Mouse (Mus musculus): ENCODE results near the gene Ttc23l. TPM values are rescaled to one million over a fixed set of nuclear protein-coding genes. Genes with fewer than 3 reads are reported as not detected.

Gene Ttc23l
- total RNA-seq, 1 experiment from 2014 or later = not detected

GRCm38 (mm10) chr15:10470151-10470831 lies 88.2 kb downstream of the Ttc23l start, which contains the start of gene Dnajc21:
Gene Dnajc21, minus strand, starts transcription at chr15:10470516.
- peak; percentile 94 for ATAC-seq (replicated peaks in 1 of 2; ENCODE audit: insufficient read depth in 1 of 2, low FRiP score in 2 of 2, low TSS enrichment in 1 of 2, low read depth in 1 of 2, poor library complexity in 2 of 2, severe bottlenecking in 2 of 2)

GRCm38 (mm10) chr15:10469641-10470150 lies 88.8 kb downstream of the Ttc23l start:
- ATAC-seq (replicated peaks in 1 of 2; ENCODE audit: insufficient read depth in 1 of 2, low FRiP score in 2 of 2, low TSS enrichment in 1 of 2, low read depth in 1 of 2, poor library complexity in 2 of 2, severe bottlenecking in 2 of 2) = no peak

GRCm38 (mm10) chr15:10468761-10469160 lies 89.7 kb downstream of the Ttc23l start:
- ATAC-seq (replicated peaks in 1 of 2; ENCODE audit: insufficient read depth in 1 of 2, low FRiP score in 2 of 2, low TSS enrichment in 1 of 2, low read depth in 1 of 2, poor library complexity in 2 of 2, severe bottlenecking in 2 of 2) = no peak

- ATAC-seq (replicated peaks in 1 of 2; ENCODE audit: insufficient read depth in 1 of 2, low FRiP score in 2 of 2, low TSS enrichment in 1 of 2, low read depth in 1 of 2, poor library complexity in 2 of 2, severe bottlenecking in 2 of 2) = no peak
Measured at GRCm38 (mm10) chr15:10464678-10465077, 93.8 kb downstream of the Ttc23l start.

- ATAC-seq (replicated peaks in 1 of 2; ENCODE audit: insufficient read depth in 1 of 2, low FRiP score in 2 of 2, low TSS enrichment in 1 of 2, low read depth in 1 of 2, poor library complexity in 2 of 2, severe bottlenecking in 2 of 2) = peak in 1 of 2 experiments; percentile 29; a peak in 1 of 4 replicates
Measured at GRCm38 (mm10) chr15:10463555-10463954, 94.9 kb downstream of the Ttc23l start.

GRCm38 (mm10) chr15:10460986-10461385 lies 97.5 kb downstream of the Ttc23l start:
- no peak for ATAC-seq (replicated peaks in 1 of 2; ENCODE audit: insufficient read depth in 1 of 2, low FRiP score in 2 of 2, low TSS enrichment in 1 of 2, low read depth in 1 of 2, poor library complexity in 2 of 2, severe bottlenecking in 2 of 2)

Other genes starting within 250 kb of the Ttc23l start
- gene Gm21973, start 233.3 kb downstream of the Ttc23l start, total RNA-seq (2017) = not detected in 2 replicates
- not detected in 2 replicates for gene Agxt2, start 200.1 kb downstream of the Ttc23l start, total RNA-seq (2017)
- gene Dnajc21, start 88.2 kb downstream of the Ttc23l start, total RNA-seq (2017) = 53.5 and 53.8 TPM in 2 replicates
- 29.8 and 38.9 TPM in 2 replicates for gene Brix1, start 72.7 kb downstream of the Ttc23l start, total RNA-seq (2017)
- 18.9 and 22.8 TPM in 2 replicates for gene Rad1, start 72.7 kb downstream of the Ttc23l start, total RNA-seq (2017)
- 20.3 and 22.8 TPM in 2 replicates for gene Rai14, start 156.0 kb upstream of the Ttc23l start, total RNA-seq (2017)

Measured in hematopoietic stem cell, adult 5-6 weeks (primary cell).